Mouse (Mus musculus) R1 (cell line): Measurements from ENCODE around the gene Cbx6.
"Not testable (repeated sequence)": the region's sequence is repeated elsewhere in the genome, so short reads cannot be mapped to it uniquely, and the experiment has no call there.

Experiments used
- DNase-seq: peaks from one replicate; pipeline ENCODE4 v3.0.0-alpha.2; 2018; ENCODE audit warnings: low read depth, low spot score

The Cbx6 gene

GRCm38 (mm10) chr15:79830388-79830787, 4.1 kb downstream of the Cbx6 start:
- DNase-seq, result peak; percentile 85

- DNase-seq, result no peak
Observed at GRCm38 (mm10) chr15:79829431-79829830, 5.1 kb downstream of the Cbx6 start.

- DNase-seq, result peak; percentile 50
Observed at GRCm38 (mm10) chr15:79828366-79829035, 6.0 kb downstream of the Cbx6 start.

DNA sequence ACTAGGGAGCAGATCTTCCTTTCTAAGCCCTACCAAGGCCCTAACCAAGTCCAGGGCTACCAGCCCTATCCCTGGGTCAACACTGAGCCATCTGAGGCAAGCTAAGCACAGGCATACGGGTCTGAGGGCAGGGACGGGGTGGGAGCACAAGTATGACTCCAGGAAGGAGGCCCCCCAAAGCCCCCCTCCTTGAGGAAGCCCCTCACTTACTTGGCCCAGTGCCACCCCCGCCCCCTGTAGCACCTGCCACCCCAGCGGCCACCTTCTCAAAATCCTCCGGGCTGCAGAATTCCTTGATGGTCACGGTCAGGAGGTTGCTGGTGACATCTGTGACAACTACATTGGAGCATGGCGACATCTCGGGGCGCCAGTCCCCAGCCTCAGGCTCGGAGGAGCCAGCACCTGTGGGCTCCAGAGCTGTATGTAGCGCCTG, 6.7 kb downstream of the Cbx6 start:
- DNase-seq, result no peak

- no peak for DNase-seq
Observed at GRCm38 (mm10) chr15:79827061-79827777, 7.3 kb downstream of the Cbx6 start.

DNA sequence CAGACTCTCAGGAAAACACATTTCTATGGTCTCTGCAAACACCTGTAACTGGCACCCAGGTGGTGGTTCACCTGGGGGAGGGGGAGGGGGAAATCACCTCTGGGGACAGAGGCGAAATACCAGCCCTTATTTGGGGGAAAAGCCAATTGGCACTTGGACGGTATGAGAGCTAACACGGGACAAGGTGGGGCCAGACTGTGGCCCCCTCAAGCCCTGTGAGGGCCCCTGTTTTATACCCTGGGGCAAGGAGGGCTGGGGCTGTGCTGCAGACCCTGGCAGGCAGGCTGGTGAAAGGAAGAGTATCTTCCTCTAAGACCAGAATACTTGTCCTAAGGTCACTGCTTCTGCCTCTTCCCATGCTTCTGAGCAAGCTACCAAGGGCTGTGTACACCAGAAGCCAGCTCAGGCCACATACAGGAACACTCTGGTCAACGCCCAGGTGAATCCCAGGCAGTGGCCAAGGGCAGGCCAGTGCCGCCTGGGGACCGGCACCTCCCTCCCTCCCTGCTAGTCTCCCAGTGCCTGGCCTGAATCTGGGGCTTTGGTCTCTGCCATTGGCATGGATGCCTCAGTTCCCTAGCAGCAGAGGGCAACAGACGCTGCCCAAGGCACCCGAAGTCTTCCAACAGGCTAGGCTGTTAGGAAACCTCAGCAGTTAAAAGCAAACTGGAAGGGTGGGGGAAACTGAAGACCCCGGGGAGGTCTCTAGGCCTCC, 8.1 kb downstream of the Cbx6 start:
- no peak for DNase-seq

- DNase-seq, result peak; percentile 94
Observed at GRCm38 (mm10) chr15:79825146-79825825, 9.2 kb downstream of the Cbx6 start.

- peak; percentile 89 for DNase-seq
Observed at GRCm38 (mm10) chr15:79823588-79824280, 10.8 kb downstream of the Cbx6 start.

GRCm38 (mm10) chr15:79822265-79823199, 12.0 kb downstream of the Cbx6 start:
- no peak for DNase-seq

DNA sequence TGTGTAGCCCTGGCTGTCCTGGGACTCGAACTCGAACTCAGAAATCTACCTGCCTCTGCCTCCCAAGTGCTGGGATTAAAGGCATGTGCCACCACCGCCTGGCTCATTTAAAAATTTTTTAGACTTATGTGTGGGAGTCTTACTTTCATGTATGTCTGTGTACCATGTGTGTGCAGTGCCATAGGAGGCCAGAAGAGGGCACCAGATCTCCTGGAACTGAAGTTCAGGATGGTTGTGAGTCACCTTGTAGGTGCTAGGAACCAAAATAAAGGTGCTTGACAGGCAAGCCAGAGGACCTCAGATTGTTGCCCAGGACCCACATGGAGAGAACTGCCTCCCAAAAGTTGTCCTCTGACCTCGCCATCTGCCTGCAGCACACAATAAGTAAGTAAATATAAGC, 16.2 kb downstream of the Cbx6 start:
- peak; percentile 79 for DNase-seq

GRCm38 (mm10) chr15:79813666-79814258, 20.7 kb downstream of the Cbx6 start:
- peak; percentile 28 for DNase-seq

- not testable (repeated sequence) for DNase-seq
Observed at GRCm38 (mm10) chr15:79812840-79813239, 21.6 kb downstream of the Cbx6 start.

DNA sequence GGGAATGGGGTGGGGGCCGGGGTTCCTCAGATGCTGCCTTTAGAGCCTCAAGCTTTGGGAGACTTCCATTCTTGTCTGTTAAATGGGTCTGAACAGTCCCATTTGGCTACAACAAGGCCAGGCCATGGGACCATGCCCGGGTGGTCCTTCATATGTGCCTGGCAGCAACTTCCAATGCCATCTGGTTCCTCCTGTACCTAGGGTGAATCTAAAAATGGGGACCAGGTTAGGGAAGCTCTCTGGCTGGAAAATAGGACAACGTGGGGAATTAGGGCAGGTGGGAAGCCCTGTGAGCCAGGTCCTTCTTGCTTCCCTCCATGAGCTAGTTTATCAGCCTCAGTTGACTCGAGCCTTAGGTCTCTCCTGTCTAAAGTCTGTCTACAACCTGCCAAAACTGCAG, 23.5 kb downstream of the Cbx6 start:
- DNase-seq, result no peak

- DNase-seq, result no peak
Observed at GRCm38 (mm10) chr15:79810061-79810460, 24.4 kb downstream of the Cbx6 start.

DNA sequence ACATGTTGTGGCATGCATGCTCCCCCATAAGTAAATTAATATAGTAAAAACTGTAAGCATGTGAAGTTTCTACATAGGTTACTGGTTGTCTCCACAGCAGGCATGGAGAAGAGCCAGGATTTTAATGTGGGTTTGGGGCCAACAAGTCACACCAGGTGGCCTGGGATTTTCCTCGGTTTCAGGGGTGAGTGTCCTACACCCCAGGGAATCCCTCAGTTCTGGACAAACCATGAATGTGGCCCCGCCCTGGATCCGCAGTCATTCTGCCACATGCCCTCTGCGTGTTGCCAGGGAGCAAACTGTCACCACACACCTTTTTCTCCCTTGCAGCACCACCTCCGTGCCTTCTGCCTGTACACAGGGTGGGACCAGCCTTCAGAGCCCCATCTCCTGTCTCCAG, 25.8 kb downstream of the Cbx6 start:
- no peak for DNase-seq

DNA sequence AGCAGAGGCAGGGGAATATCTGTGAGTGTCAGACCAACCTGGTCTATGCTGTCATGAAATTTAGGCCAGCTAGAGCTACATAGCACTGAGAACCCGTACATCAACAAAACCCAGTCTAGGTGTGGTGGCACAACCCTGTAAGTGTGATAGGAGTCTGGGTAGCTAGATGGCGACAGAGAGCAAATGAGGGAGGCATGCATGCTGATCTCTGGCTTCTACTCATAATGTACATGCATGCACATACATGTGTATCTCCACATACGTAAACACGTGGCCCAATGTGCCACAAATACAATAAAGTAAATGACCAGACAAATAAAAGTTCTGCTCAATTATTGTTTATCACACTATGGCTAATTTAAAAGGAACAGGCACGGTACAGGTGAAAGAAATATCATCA, 26.4 kb downstream of the Cbx6 start:
- peak; percentile 83 for DNase-seq

DNA sequence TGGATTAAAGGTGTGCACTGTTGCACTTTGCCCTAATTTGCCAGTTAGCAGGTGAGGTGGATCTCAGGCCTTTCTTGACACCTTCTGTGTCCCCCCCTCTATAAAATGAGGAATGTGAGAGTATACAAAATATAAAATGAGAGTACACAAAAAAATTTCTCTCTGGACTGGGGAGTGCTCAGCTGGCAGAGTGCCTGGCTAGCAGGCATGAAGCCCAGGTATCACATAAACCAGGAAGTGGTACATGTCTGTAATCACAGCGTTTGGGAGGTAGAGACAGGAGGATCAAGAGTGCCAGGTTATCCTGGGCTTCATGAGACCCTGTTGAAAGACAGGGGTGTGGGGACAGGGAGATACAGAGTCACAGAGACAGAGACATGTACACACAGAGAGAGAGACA, 27.4 kb downstream of the Cbx6 start:
- no peak for DNase-seq

DNA sequence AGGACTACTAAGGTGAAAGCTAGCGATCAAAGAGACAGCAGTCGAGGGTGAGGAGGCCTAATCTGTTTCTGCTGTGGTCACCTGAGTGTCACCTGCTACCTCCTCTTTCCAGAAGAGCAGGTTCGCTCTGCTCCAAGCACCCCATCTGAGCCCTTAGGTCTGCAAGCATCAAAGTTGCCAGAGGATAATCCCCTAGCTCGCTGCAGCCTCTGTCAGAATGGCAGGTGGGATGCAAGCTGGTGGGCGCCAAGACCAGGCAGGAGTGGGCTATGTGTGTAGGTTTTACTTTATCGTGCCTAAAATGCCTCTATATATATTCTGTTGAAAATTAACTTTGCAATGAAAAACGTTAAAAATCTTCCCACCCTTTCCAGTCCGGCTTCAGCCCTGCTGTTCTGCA, 29.2 kb downstream of the Cbx6 start:
- no peak for DNase-seq

- DNase-seq, result peak; percentile 54
Observed at GRCm38 (mm10) chr15:79804352-79805071, 30.0 kb downstream of the Cbx6 start, which contains the start of gene Nptxr. Nptxr (minus strand) TSS chr15:79804766.
